In genomic region chr9:36687329-36687728, GRCm38 (mm10) we compare ENCODE assay signal across 14 mouse cellular contexts. TPM values are rescaled to one million over a fixed set of nuclear protein-coding genes. Genes with fewer than 3 reads are reported as not detected.
DNase-seq lines count a peak whose midpoint lies in the region; ATAC-seq and TF ChIP-seq lines count a peak whose summit lies in the region.
"Had no signal": no experiment of that assay in that cellular context is flagged by ENCODE, and none has a peak within 500 bp of the region (broad histone marks: within the 10 kb centered on the region; RNA-seq: fewer than 3 reads in every experiment).

No protein-coding gene starts in this region.

- no peaks in the 10 kb centered on the region for H3K27me3 ChIP-seq in hindbrain, postnatal 0 days (ENCODE audit: insufficient read depth, low read length)
- no peaks in the 10 kb centered on the region for H3K27me3 ChIP-seq in hindbrain, embryonic 13.5 days
- peaks cover 9% of the 10 kb centered on the region for H3K27me3 ChIP-seq in Patski
- H3K27me3 ChIP-seq: hindbrain, embryonic 15.5 days; limb, embryonic 12.5 days; midbrain, embryonic 15.5 days had no signal

- H3K9me3 ChIP-seq in hindbrain, postnatal 0 days (ENCODE audit: low read length), result no peaks in the 10 kb centered on the region
- no peaks in the 10 kb centered on the region for H3K9me3 ChIP-seq in hindbrain, embryonic 13.5 days
- H3K9me3 ChIP-seq: hindbrain, embryonic 15.5 days; limb, embryonic 12.5 days; midbrain, embryonic 15.5 days had no signal

- H3K4me1 ChIP-seq in hindbrain, postnatal 0 days (ENCODE audit: insufficient read depth, low read length), result no peaks in the 10 kb centered on the region
- no peaks in the 10 kb centered on the region for H3K4me1 ChIP-seq in hindbrain, embryonic 13.5 days (replicated peaks)
- H3K4me1 ChIP-seq: hindbrain, embryonic 15.5 days; limb, embryonic 12.5 days; midbrain, embryonic 15.5 days had no signal

- no peak overlapping the region for H3K4me3 ChIP-seq in hindbrain, postnatal 0 days (ENCODE audit: low read length)
- no peak overlapping the region for H3K4me3 ChIP-seq in hindbrain, embryonic 13.5 days
- H3K4me3 ChIP-seq: gastrocnemius, adult 2 months; hindbrain, embryonic 15.5 days; limb, embryonic 12.5 days; midbrain, embryonic 15.5 days had no signal

- POLR2A ChIA-PET in Patski (lab: Charles Lee), result no interaction called here

- in situ Hi-C loops in Patski (cut with MboI; ENCODE audit: low pct_unique_long_range_greater_than_20kb), result loop anchor here (10.0 to 25.0 kb wide), 2 partner anchors 250 to 1093 kb away; partner anchors contain the start of gene Gm7257

- H3K9ac ChIP-seq in hindbrain, postnatal 0 days (replicated peaks; ENCODE audit: low read length), result no peak overlapping the region
- no peak overlapping the region for H3K9ac ChIP-seq in hindbrain, embryonic 13.5 days
- H3K9ac ChIP-seq: hindbrain, embryonic 15.5 days; limb, embryonic 12.5 days; midbrain, embryonic 15.5 days had no signal

- peak; percentile 39 for DNase-seq in hindbrain, postnatal 0 days (ENCODE audit: low spot score)
- DNase-seq in right cerebral cortex, adult 18-20 months, result peak; percentile 25
- no peak for DNase-seq in right cerebral cortex, postnatal 36 days (ENCODE audit: low spot score in 2 of 2)
- DNase-seq in Patski (ENCODE audit: low read depth, low spot score), result no peak
- no peak for DNase-seq in gastrocnemius, adult 8-10 months (ENCODE audit: low spot score in 2 of 2)
- DNase-seq in thymus, postnatal 14 days, result no peak
- DNase-seq: gastrocnemius, adult 2 months; thymus, postnatal 36 days had no signal

- H3K27ac ChIP-seq in hindbrain, postnatal 0 days, result no peak overlapping the region
- H3K27ac ChIP-seq in hindbrain, embryonic 13.5 days, result no peak overlapping the region
- H3K27ac ChIP-seq: gastrocnemius, adult 2 months; hindbrain, embryonic 15.5 days; limb, embryonic 12.5 days; midbrain, embryonic 15.5 days had no signal

- CTCF ChIA-PET in Patski (lab: Charles Lee), result interaction anchor here (0.8 to 1.8 kb wide), 2 partner anchors 1094 to 1098 kb away, joined by 3 to 4 read pairs; no protein-coding TSS in a partner anchor

- no peak for ATAC-seq in hindbrain, postnatal 0 days
- no peak for ATAC-seq in hindbrain, embryonic 13.5 days (ENCODE audit: low FRiP score)
- ATAC-seq in Patski, result no peak
- 0 out of 2 replicates have a peak, but pooled peaks have one; percentile 31 for ATAC-seq in megakaryocyte progenitor cell, adult 5-6 weeks (replicated peaks; ENCODE audit: poor library complexity)
- ATAC-seq: midbrain, embryonic 15.5 days had no signal

- no peak for TF ChIP-seq CTCF in hindbrain, postnatal 0 days (IDR thresholded peaks at IDR 0.05; ENCODE audit: low read depth)
- TF ChIP-seq CTCF in Patski (IDR thresholded peaks at IDR 0.05), result peak; percentile 48

- no peak overlapping the region for H3K4me2 ChIP-seq in hindbrain, postnatal 0 days (ENCODE audit: low read depth, low read length)
- no peak overlapping the region for H3K4me2 ChIP-seq in hindbrain, embryonic 13.5 days
- H3K4me2 ChIP-seq: hindbrain, embryonic 15.5 days; limb, embryonic 12.5 days; midbrain, embryonic 15.5 days had no signal

- H3K36me3 ChIP-seq in hindbrain, postnatal 0 days (ENCODE audit: insufficient read depth, low read length), result no peaks in the 10 kb centered on the region
- H3K36me3 ChIP-seq in hindbrain, embryonic 13.5 days, result no peaks in the 10 kb centered on the region
- H3K36me3 ChIP-seq: hindbrain, embryonic 15.5 days; limb, embryonic 12.5 days; midbrain, embryonic 15.5 days had no signal

RNA-seq across cellular contexts. Expression of gene Acrv1, which starts 5.7 kb away (rescaled TPM):
- not detected in 2 replicates for total RNA-seq in hindbrain, postnatal 0 days (2014; rRNA removed)
- not detected in 2 replicates for polyA plus RNA-seq in hindbrain, postnatal 0 days (2015; fragmentation: Nextera tagmentation; extraction: Ambion mirVana)
- not detected in 2 replicates for polyA plus RNA-seq in hindbrain, embryonic 13.5 days (2015; fragmentation: Nextera tagmentation; extraction: Ambion mirVana)
- not detected for polyA plus RNA-seq in Patski (2021)
- total RNA-seq in megakaryocyte progenitor cell, adult 5-6 weeks (2015), result not detected in 2 replicates
- total RNA-seq in megakaryocyte progenitor cell, adult 5-6 weeks (2017), result not detected in 2 replicates
- not detected for total RNA-seq in gastrocnemius, adult 8-10 months (2022)
- total RNA-seq: gastrocnemius, adult 2 months had no signal
- polyA plus RNA-seq: cortical plate, adult 2 months; hindbrain, embryonic 15.5 days; limb, embryonic 12.5 days; midbrain, embryonic 15.5 days had no signal

RNA-seq across cellular contexts. Expression of gene Chek1, which starts 39.5 kb away (rescaled TPM):
- total RNA-seq in hindbrain, postnatal 0 days (2014; rRNA removed), result 4.3 and 5.2 TPM in 2 replicates
- polyA plus RNA-seq in hindbrain, postnatal 0 days (2015; fragmentation: Nextera tagmentation; extraction: Ambion mirVana), result 5.1 and 5.8 TPM in 2 replicates
- 10.0 and 11.3 TPM in 2 replicates for polyA plus RNA-seq in hindbrain, embryonic 13.5 days (2015; fragmentation: Nextera tagmentation; extraction: Ambion mirVana)
- 14.9 TPM for polyA plus RNA-seq in Patski (2021)
- 42.2 and 52.8 TPM in 2 replicates for total RNA-seq in megakaryocyte progenitor cell, adult 5-6 weeks (2015)
- 57.7 and 69.5 TPM in 2 replicates for total RNA-seq in megakaryocyte progenitor cell, adult 5-6 weeks (2017)
- 1 to 10 TPM in 1 of 4 experiments, under 1 TPM in 3; 0.19 to 2.0 (median 0.35) TPM for total RNA-seq in gastrocnemius, adult 8-10 months (2022)

RNA-seq across cellular contexts. Expression of gene A630095E13Rik, which starts 44.2 kb away (rescaled TPM):
- not detected in 2 replicates for total RNA-seq in hindbrain, postnatal 0 days (2014; rRNA removed)
- not detected in 2 replicates for polyA plus RNA-seq in hindbrain, postnatal 0 days (2015; fragmentation: Nextera tagmentation; extraction: Ambion mirVana)
- not detected in 2 replicates for polyA plus RNA-seq in hindbrain, embryonic 13.5 days (2015; fragmentation: Nextera tagmentation; extraction: Ambion mirVana)
- not detected for polyA plus RNA-seq in Patski (2021)
- not detected in 2 replicates for total RNA-seq in megakaryocyte progenitor cell, adult 5-6 weeks (2015)
- not detected in 2 replicates for total RNA-seq in megakaryocyte progenitor cell, adult 5-6 weeks (2017)
- total RNA-seq in gastrocnemius, adult 8-10 months (2022), result not detected
- total RNA-seq: gastrocnemius, adult 2 months had no signal
- polyA plus RNA-seq: cortical plate, adult 2 months; hindbrain, embryonic 15.5 days; limb, embryonic 12.5 days; midbrain, embryonic 15.5 days had no signal

Comparison
In these comparisons a context has a peak if more than half of its experiments do, and no peak if none do; other contexts are left out.
1. DNase-seq: peak in hindbrain, postnatal 0 days (single experiment) and right cerebral cortex, adult 18-20 months (single experiment); none in right cerebral cortex, postnatal 36 days (0 of 2), Patski (single experiment), gastrocnemius, adult 8-10 months (0 of 2) and thymus, postnatal 14 days (single experiment).